Mouse (Mus musculus): ENCODE data around the gene Itga7. TPM values are rescaled to one million over a fixed set of nuclear protein-coding genes. Genes with fewer than 3 reads are reported as not detected.

Gene Itga7
- polyA plus RNA-seq, 1 experiment from 2014 or later: 8.5 TPM

DNA sequence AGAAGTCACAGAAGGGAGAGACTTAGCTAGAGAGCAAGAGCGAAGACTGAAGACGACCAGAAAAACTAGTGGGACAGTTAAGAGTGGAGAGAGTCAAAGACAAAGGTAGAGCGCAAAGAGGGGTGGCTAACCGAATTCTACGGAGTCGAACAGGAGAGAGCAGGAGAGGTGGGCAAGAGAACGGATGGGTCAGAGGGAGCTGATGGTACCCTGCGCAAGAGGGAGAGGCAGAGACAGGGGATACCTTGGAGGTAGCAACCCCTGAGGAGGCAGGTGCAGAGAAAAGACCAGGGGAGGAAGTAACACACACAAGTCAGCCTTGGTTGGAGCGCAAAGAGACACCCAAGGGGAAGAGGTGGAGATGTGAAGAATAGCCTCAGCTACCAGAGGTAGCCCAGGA lies 41.4 kb upstream of the Itga7 start:
- Histone ChIP-seq H3K9ac (ENCODE audit: low read length) (peak overlapping the region; percentile 75; the same call in 1 of the 2 replicates), H3K27ac (replicated peaks) (no peak overlapping the region), H3K9me3 (ENCODE audit: control insufficient read depth, low read length) (no peaks in the 10 kb centered on the region)

DNA sequence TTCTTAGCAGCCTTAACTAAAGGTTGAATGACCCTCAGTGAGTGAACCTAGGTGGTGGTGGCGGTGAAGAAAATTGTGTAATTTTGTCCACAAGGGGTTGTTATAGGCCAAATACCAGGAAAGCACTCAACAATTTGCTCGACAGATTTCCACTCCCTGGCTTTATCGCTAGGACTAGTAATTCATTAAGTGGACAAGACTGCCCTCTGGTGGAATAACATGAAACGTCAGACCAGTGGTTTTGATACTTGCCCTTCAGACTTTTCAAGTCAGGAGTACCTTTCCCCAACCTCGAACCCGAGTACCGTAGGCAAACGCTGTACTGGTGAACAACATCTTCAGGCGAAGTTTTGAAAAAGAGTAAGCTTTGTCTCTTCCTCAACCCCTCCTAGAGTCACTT lies 38.2 kb upstream of the Itga7 start:
- H3K36me3 ChIP-seq (ENCODE audit: control insufficient read depth, insufficient read depth, low read length): no peaks in the 10 kb centered on the region
- peak overlapping the region; percentile 2; the same call in 1 of the 2 replicates for H3K4me2 ChIP-seq (replicated peaks; ENCODE audit: low read depth)
- DNase-seq (ENCODE audit: low spot score) (peak; percentile 76), ATAC-seq (ENCODE audit: low FRiP score, low TSS enrichment) (0 out of 2 replicates have a peak, but pooled peaks have one; percentile 33)
- no peaks in the 10 kb centered on the region for H3K27me3 ChIP-seq (ENCODE audit: control insufficient read depth, insufficient read depth, low read length)
- H3K27ac ChIP-seq (replicated peaks): no peak overlapping the region
- no peaks in the 10 kb centered on the region for H3K4me1 ChIP-seq (replicated peaks; ENCODE audit: control insufficient read depth, insufficient read depth)
- H3K9me3 ChIP-seq (ENCODE audit: control insufficient read depth, low read length): no peaks in the 10 kb centered on the region
- H3K9ac ChIP-seq (ENCODE audit: low read length): no peak overlapping the region
- under 1% methylated on average over 9 of the region's 9 CpGs for WGBS
- no peak overlapping the region for H3K4me3 ChIP-seq (ENCODE audit: low read depth, low read length)
- no peak for TF ChIP-seq EP300 (optimal IDR thresholded peaks at IDR 0.05)
- peak; percentile 83 for TF ChIP-seq CTCF (IDR thresholded peaks at IDR 0.05; ENCODE audit: low read depth)

More for the DNA sequence above, 41.4 kb upstream of the Itga7 start:
- 8% methylated on average over 9 of the region's 9 CpGs for WGBS
- no peak for TF ChIP-seq EP300 (optimal IDR thresholded peaks at IDR 0.05)
- no peak for TF ChIP-seq CTCF (IDR thresholded peaks at IDR 0.05; ENCODE audit: low read depth)
- peak overlapping the region; percentile 51 for H3K4me3 ChIP-seq (ENCODE audit: low read depth, low read length)
- ATAC-seq (ENCODE audit: low FRiP score, low TSS enrichment) (0 out of 2 replicates have a peak, but pooled peaks have one; percentile 8), DNase-seq (ENCODE audit: low spot score) (no peak)
- peak overlapping the region; percentile 74 for H3K4me2 ChIP-seq (replicated peaks; ENCODE audit: low read depth)
- no peaks in the 10 kb centered on the region; the same call in 1 of the 2 replicates for H3K36me3 ChIP-seq (ENCODE audit: control insufficient read depth, insufficient read depth, low read length)
- H3K27me3 ChIP-seq (ENCODE audit: control insufficient read depth, insufficient read depth, low read length): no peaks in the 10 kb centered on the region
- 0 out of 2 replicates have a peak, but pooled peaks cover 3% of the 10 kb centered on the region for H3K4me1 ChIP-seq (replicated peaks; ENCODE audit: control insufficient read depth, insufficient read depth)

DNA sequence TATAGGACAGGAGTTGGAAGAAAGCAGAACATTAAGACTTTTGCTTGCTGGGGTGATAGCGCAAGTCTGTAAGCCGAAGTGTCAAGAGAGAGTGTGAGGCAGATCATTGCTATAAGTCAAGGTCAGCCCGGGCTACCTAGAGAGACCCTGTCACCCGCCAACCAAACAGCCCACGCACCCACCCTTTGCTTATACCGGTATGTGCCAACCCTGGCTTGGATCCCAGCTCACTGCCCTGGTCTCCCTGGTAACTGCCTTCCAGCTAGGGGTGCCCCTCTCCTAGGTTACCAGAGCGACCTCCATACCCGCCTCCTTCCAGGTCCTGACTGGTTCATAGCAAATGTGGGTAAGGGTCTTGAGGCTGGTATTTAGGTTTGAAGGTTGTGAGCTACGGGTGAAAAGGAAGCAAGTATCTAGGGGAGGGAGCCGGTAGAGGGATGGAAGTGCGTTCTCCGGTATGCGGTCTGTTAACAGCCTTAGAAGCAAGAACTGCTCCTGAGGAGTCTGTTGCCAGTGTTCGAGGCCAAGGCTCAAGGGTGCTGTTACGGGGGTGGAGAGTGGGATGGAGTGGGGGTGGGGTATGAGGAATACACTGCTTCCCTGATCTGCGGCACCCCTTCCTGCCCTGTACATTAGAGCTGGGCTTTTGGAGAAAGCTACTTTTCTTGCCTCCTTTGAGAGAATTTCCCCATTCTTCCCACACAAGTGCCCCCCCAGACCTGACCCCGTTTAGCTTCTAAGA lies 37.5 kb upstream of the Itga7 start:
- DNase-seq (ENCODE audit: low spot score): peak; percentile 24
- no peaks in the 10 kb centered on the region for H3K36me3 ChIP-seq (ENCODE audit: control insufficient read depth, insufficient read depth, low read length)
- 10% methylated on average over 17 of the region's 17 CpGs for WGBS
- H3K4me2 ChIP-seq (replicated peaks; ENCODE audit: low read depth): peak overlapping the region; percentile 2; the same call in 1 of the 2 replicates
- H3K9ac ChIP-seq (ENCODE audit: low read length): no peak overlapping the region
- no peak overlapping the region for H3K27ac ChIP-seq (replicated peaks)
- H3K27me3 ChIP-seq (ENCODE audit: control insufficient read depth, insufficient read depth, low read length): no peaks in the 10 kb centered on the region
- H3K9me3 ChIP-seq (ENCODE audit: control insufficient read depth, low read length): no peaks in the 10 kb centered on the region
- H3K4me3 ChIP-seq (ENCODE audit: low read depth, low read length): no peak overlapping the region
- TF ChIP-seq CTCF (IDR thresholded peaks at IDR 0.05; ENCODE audit: low read depth) (no peak), EP300 (optimal IDR thresholded peaks at IDR 0.05) (no peak)
- 0 out of 2 replicates have a peak, but pooled peaks have one; percentile 5 for ATAC-seq (ENCODE audit: low FRiP score, low TSS enrichment)
- H3K4me1 ChIP-seq (replicated peaks; ENCODE audit: control insufficient read depth, insufficient read depth): no peaks in the 10 kb centered on the region

DNA sequence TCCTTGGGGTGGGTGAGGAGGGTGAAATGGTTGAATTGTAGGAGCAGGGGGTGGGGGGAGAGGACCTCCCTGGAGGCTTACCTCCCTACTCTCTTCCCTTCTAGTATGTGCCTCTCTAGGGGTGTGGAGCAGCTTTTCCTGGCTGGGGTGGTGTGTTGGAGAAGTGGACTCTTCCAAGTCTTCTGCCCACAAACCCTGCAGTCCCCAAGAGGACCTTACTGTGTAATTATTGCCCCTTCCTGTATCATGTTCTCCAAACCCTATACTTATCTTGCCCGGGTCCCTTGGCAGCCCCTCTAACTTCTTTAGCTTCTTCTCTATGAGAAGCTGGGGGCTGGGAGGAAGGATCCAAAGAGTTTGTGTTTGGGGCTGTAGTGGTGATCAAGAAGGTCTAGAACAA lies 36.8 kb upstream of the Itga7 start:
- Histone ChIP-seq H3K9ac (ENCODE audit: low read length) (no peak overlapping the region), H3K4me3 (ENCODE audit: low read depth, low read length) (no peak overlapping the region), H3K27me3 (ENCODE audit: control insufficient read depth, insufficient read depth, low read length) (no peaks in the 10 kb centered on the region), H3K27ac (replicated peaks) (no peak overlapping the region), H3K4me2 (replicated peaks; ENCODE audit: low read depth) (no peak overlapping the region), H3K36me3 (ENCODE audit: control insufficient read depth, insufficient read depth, low read length) (no peaks in the 10 kb centered on the region), H3K4me1 (replicated peaks; ENCODE audit: control insufficient read depth, insufficient read depth) (no peaks in the 10 kb centered on the region), H3K9me3 (ENCODE audit: control insufficient read depth, low read length) (no peaks in the 10 kb centered on the region)
- WGBS: 45% methylated on average over 1 of the region's 1 CpGs
- ATAC-seq (ENCODE audit: low FRiP score, low TSS enrichment): no peak
- TF ChIP-seq EP300 (optimal IDR thresholded peaks at IDR 0.05) (no peak), CTCF (IDR thresholded peaks at IDR 0.05; ENCODE audit: low read depth) (no peak)
- DNase-seq (ENCODE audit: low spot score): no peak

DNA sequence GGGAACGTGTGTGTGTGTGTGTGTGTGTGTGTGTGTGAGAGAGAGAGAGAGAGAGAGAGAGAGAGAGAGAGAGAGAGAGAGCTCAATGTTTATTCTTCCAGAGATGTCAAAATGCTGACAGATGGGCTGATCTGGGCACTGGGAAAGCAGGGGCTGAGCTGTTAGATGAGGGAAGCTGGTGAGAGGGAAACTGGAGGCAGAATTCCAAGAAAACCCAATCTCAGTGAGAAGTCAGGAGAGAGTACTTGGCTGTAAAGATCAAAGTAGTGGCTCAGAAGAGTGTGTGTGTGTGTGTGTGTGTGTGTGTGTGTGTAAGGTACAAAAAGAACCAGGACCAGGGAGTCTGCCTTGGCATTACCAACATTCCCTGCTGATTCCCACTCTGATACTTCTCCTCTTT lies 36.1 kb upstream of the Itga7 start:
- Histone ChIP-seq H3K4me2 (replicated peaks; ENCODE audit: low read depth) (no peak overlapping the region), H3K9ac (ENCODE audit: low read length) (no peak overlapping the region), H3K4me3 (ENCODE audit: low read depth, low read length) (no peak overlapping the region), H3K4me1 (replicated peaks; ENCODE audit: control insufficient read depth, insufficient read depth) (no peaks in the 10 kb centered on the region), H3K36me3 (ENCODE audit: control insufficient read depth, insufficient read depth, low read length) (no peaks in the 10 kb centered on the region), H3K27ac (replicated peaks) (no peak overlapping the region), H3K9me3 (ENCODE audit: control insufficient read depth, low read length) (no peaks in the 10 kb centered on the region), H3K27me3 (ENCODE audit: control insufficient read depth, insufficient read depth, low read length) (no peaks in the 10 kb centered on the region)
- TF ChIP-seq EP300 (optimal IDR thresholded peaks at IDR 0.05): no peak
- no peak for TF ChIP-seq CTCF (IDR thresholded peaks at IDR 0.05; ENCODE audit: low read depth)
- ATAC-seq (ENCODE audit: low FRiP score, low TSS enrichment) (no peak), DNase-seq (ENCODE audit: low spot score) (no peak)
- WGBS: 5% methylated on average over 1 of the region's 1 CpGs
